10 mouse cellular contexts compared by ENCODE assay signal in genomic region chr6:98690133-98690532, GRCm38 (mm10).
"Had no signal": no experiment of that assay in that cellular context is flagged by ENCODE, and none has a peak within 500 bp of the region (broad histone marks: within the 10 kb centered on the region; RNA-seq: fewer than 3 reads in every experiment).

No protein-coding gene starts in this region.

- DNase-seq: gastrocnemius, postnatal 14 days; heart, adult 2 months; heart, postnatal 14 days; heart, postnatal 4 days; kidney, adult 2 months; kidney, adult 9 months; kidney, postnatal 14 days; kidney, postnatal 36 days; liver; liver, embryonic 13.5 days had no signal
